Mouse (Mus musculus): ENCODE measurements at regions not wholly inside any gene's neighbourhood (a gene's known extent, or its start where the extent isn't known, plus 50 kb on each side); places are given as distances from the start of the nearest gene placed in this dataset.

DNA sequence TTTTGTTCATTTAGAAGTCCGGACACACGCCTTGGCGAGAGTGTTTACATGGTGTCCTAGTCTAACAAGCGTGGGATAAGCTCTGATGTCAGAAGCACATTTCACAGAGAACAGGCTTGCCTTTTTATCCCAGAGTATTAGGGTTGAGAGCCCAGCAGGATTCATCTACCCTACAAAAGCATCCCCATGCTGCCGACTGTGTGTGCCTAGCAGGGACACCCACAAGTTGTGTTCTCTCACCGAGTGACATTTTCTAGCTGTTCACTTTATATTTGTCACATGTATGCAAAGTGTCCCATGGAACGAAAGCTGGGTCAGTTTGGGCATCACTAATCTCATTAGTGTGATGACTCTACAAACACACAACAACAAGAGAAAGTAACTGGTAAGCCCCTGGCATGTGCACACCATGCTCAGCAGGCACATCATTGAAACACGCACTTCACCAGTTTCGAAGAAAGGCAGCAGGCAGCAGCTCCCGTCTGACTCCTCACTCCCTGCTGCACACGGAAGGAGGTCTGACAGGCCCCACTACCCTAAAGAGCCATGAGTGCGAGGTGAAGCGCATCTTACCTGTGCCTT is 539.8 kb upstream of the Adgrl2 start:
- TF ChIP-seq CTCF (IDR thresholded peaks at IDR 0.05; ENCODE audit: extremely low read depth, insufficient read depth, low read length) (no peak), POLR2A (IDR thresholded peaks at IDR 0.05; ENCODE audit: extremely low read depth, insufficient read depth, low read length) (no peak)
- Histone ChIP-seq H3K4me1 (ENCODE audit: control insufficient read depth, insufficient read depth, low read length) (no peaks in the 10 kb centered on the region), H3K4me3 (ENCODE audit: insufficient read depth, low read length) (no peak overlapping the region)

DNA sequence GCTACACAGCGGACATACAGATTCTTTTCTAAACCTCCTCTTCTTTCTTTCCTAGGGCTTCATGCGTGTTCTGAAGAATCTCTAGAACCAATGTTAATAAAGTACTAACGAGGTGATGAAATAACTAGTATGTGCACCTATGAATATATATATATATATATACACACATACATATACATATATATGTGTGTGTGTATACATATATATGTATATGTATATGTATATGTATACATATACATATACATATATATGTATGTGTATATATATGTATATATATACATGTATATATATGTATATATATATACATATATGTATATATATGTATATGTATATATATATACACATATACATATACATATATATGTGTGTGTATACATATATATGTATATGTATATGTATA is 536.2 kb upstream of the Adgrl2 start:
- TF ChIP-seq POLR2A (IDR thresholded peaks at IDR 0.05; ENCODE audit: extremely low read depth, insufficient read depth, low read length), result no peak
- TF ChIP-seq CTCF (IDR thresholded peaks at IDR 0.05; ENCODE audit: extremely low read depth, insufficient read depth, low read length), result no peak
- no peaks in the 10 kb centered on the region for H3K4me1 ChIP-seq (ENCODE audit: control insufficient read depth, insufficient read depth, low read length)

More for the DNA sequence above, 539.8 kb upstream of the Adgrl2 start:
- no peak overlapping the region for H3K27ac ChIP-seq (ENCODE audit: insufficient read depth, low read length)

GRCm38 (mm10) chr3:149519575-149519929 is 529.2 kb upstream of the Adgrl2 start:
- Histone ChIP-seq H3K4me1 (ENCODE audit: control insufficient read depth, insufficient read depth, low read length) (peaks cover 4% of the 10 kb centered on the region; the same call in 1 of the 2 replicates), H3K4me3 (ENCODE audit: insufficient read depth, low read length) (peak overlapping the region; percentile 36), H3K27ac (ENCODE audit: insufficient read depth, low read length) (no peak overlapping the region)
- TF ChIP-seq POLR2A (IDR thresholded peaks at IDR 0.05; ENCODE audit: extremely low read depth, insufficient read depth, low read length), result no peak
- TF ChIP-seq CTCF (IDR thresholded peaks at IDR 0.05; ENCODE audit: extremely low read depth, insufficient read depth, low read length), result no peak

More for the DNA sequence above, 536.2 kb upstream of the Adgrl2 start:
- no peak overlapping the region for H3K4me3 ChIP-seq (ENCODE audit: insufficient read depth, low read length)
- H3K27ac ChIP-seq (ENCODE audit: insufficient read depth, low read length), result no peak overlapping the region

DNA sequence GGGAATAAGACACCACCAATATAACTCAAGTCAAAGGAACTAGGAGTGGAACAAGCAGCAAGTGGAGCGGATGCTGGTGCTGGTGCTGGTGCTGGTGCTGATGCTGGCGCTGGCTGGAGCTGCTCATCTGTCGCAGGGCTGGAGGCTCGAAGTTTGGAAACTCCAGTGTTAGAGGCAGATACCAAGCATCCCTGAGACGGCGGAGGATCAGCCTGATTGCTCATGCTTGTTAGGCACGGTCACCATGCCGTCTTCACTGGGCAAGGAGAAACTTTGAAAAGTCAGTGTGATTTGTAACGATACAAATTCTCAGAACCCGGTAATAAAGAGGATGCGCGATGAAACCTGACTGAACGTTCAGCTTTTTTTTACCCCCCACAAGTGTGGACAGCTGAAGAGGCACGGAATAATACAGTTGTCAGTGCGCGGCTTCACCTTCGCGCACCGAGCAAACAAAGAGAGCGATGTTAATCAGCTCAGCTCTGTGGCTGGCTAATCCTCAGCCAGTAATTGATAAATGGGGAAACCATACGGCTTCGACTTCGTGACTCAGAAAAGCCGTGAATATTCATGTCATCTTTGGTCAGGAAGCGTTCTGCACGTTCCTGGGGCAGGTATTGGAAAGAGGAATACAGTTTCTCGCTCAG is 528.7 kb upstream of the Adgrl2 start:
- Histone ChIP-seq H3K4me3 (ENCODE audit: insufficient read depth, low read length) (peak overlapping the region; percentile 36), H3K27ac (ENCODE audit: insufficient read depth, low read length) (no peak overlapping the region), H3K4me1 (ENCODE audit: control insufficient read depth, insufficient read depth, low read length) (peaks cover 4% of the 10 kb centered on the region; the same call in 1 of the 2 replicates)
- TF ChIP-seq POLR2A (IDR thresholded peaks at IDR 0.05; ENCODE audit: extremely low read depth, insufficient read depth, low read length) (no peak), CTCF (IDR thresholded peaks at IDR 0.05; ENCODE audit: extremely low read depth, insufficient read depth, low read length) (no peak)

- Histone ChIP-seq H3K4me1 (ENCODE audit: control insufficient read depth, insufficient read depth, low read length) (peaks cover 4% of the 10 kb centered on the region; the same call in 1 of the 2 replicates), H3K27ac (ENCODE audit: insufficient read depth, low read length) (no peak overlapping the region), H3K4me3 (ENCODE audit: insufficient read depth, low read length) (no peak overlapping the region)
- TF ChIP-seq POLR2A (IDR thresholded peaks at IDR 0.05; ENCODE audit: extremely low read depth, insufficient read depth, low read length) (no peak), CTCF (IDR thresholded peaks at IDR 0.05; ENCODE audit: extremely low read depth, insufficient read depth, low read length) (no peak)
These were observed 527.2 kb upstream of the Adgrl2 start for GRCm38 (mm10) chr3:149517537-149517936.

DNA sequence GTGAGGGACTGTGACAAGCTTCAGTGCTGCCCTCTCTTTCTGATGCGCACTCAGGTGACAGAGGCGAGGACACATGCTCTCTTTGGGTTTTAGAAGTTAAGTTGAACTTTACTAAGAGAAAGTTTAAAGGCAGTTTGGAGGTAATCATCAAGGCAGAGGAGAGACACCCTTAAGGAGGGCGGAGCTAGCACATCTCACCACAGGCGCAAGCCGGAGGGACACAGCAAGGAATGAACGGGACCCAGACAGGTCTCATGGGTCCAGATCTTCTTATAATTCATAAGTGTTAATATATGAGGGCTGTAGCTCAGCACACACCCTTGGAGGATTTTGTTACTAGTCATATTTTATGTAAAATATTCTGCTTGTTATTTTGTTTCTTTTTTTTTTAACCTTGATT is 518.8 kb upstream of the Adgrl2 start:
- Histone ChIP-seq H3K27ac (ENCODE audit: insufficient read depth, low read length) (no peak overlapping the region), H3K4me3 (ENCODE audit: insufficient read depth, low read length) (no peak overlapping the region), H3K4me1 (ENCODE audit: control insufficient read depth, insufficient read depth, low read length) (no peaks in the 10 kb centered on the region)
- TF ChIP-seq CTCF (IDR thresholded peaks at IDR 0.05; ENCODE audit: extremely low read depth, insufficient read depth, low read length) (no peak), POLR2A (IDR thresholded peaks at IDR 0.05; ENCODE audit: extremely low read depth, insufficient read depth, low read length) (no peak)

DNA sequence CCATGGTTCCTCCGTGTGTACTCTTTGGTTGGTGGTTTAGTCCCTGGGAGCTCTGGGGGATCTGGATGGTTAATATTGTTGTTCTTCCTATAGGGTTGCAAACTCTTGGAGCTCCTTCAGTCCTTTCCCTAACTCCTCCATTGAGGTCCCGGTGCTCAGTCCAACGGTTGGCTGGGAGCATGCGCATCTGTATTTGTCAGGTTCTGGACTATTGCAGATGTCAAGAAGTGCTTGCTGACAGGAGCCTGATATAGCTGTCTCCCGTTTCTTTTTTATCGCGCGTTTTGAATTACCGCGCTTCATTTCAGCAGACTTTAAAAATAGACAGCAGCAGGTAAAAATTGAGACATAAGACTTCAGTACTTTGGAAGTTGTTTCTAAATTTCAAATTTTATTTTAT is 518.3 kb upstream of the Adgrl2 start:
- H3K27ac ChIP-seq (ENCODE audit: insufficient read depth, low read length), result no peak overlapping the region
- TF ChIP-seq CTCF (IDR thresholded peaks at IDR 0.05; ENCODE audit: extremely low read depth, insufficient read depth, low read length) (no peak), POLR2A (IDR thresholded peaks at IDR 0.05; ENCODE audit: extremely low read depth, insufficient read depth, low read length) (no peak)
- H3K4me3 ChIP-seq (ENCODE audit: insufficient read depth, low read length), result no peak overlapping the region
- H3K4me1 ChIP-seq (ENCODE audit: control insufficient read depth, insufficient read depth, low read length), result no peaks in the 10 kb centered on the region

DNA sequence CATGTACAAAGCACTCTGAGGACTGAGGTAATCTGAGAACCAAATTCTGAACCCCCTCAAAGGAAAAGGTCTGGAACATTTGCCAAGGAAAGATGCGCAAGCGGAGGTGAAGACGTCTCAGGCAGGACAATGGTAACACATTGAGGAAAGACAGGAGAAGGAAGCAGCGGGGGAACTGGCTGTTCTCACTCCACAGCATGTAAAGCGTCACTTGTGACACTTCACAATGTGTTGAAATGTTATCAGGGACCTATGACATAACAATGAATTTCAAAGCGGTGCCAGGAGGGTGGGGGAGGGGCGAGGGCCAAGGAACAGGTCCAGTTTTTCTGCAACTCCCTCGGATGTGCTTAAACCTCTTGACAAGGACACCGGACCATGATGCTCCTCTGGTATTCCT is 515.3 kb upstream of the Adgrl2 start:
- H3K27ac ChIP-seq (ENCODE audit: insufficient read depth, low read length), result no peak overlapping the region
- H3K4me3 ChIP-seq (ENCODE audit: insufficient read depth, low read length), result no peak overlapping the region
- no peaks in the 10 kb centered on the region for H3K4me1 ChIP-seq (ENCODE audit: control insufficient read depth, insufficient read depth, low read length)
- TF ChIP-seq POLR2A (IDR thresholded peaks at IDR 0.05; ENCODE audit: extremely low read depth, insufficient read depth, low read length) (no peak), CTCF (IDR thresholded peaks at IDR 0.05; ENCODE audit: extremely low read depth, insufficient read depth, low read length) (no peak)

DNA sequence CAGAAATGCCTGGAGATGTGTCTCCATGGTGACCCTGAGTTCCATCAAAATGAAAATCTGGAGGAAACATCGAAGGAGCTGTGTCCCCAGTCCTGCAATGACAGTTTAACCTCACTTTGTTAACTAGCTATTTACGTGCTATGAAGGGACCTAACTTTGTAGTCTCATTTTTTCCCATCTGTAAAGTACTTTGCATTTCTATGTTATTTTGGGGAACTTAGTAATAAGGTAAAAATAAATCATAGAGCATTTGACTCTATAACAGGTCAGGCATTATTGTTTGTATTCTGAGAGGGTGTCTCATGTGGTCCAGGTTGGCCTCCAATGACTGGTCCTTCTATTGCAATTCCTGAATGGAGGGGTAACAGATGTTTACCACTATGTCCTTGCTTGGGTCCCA is 513.6 kb upstream of the Adgrl2 start:
- TF ChIP-seq CTCF (IDR thresholded peaks at IDR 0.05; ENCODE audit: extremely low read depth, insufficient read depth, low read length), result no peak
- TF ChIP-seq POLR2A (IDR thresholded peaks at IDR 0.05; ENCODE audit: extremely low read depth, insufficient read depth, low read length), result no peak
- H3K4me1 ChIP-seq (ENCODE audit: control insufficient read depth, insufficient read depth, low read length), result no peaks in the 10 kb centered on the region

DNA sequence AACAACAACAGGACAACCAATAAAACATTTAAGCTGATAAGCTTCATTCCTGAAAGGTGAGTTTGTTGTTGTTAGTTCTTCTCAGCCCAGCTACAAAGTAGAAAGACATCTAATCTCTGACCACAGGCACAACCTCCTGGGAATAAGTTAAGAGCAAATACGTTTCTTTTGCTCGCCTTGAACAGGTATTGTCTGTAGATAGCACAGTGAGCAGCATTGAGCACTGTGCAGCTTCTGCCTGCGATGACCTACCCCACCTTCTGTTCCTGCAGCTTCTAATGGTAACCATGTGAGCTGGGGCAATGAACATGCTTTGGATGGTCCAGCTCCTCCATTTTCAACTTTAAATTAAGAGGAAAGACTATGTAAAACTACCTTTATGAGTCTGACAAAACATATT is 509.8 kb upstream of the Adgrl2 start:
- no peaks in the 10 kb centered on the region for H3K4me1 ChIP-seq (ENCODE audit: control insufficient read depth, insufficient read depth, low read length)
- TF ChIP-seq CTCF (IDR thresholded peaks at IDR 0.05; ENCODE audit: extremely low read depth, insufficient read depth, low read length), result no peak
- TF ChIP-seq POLR2A (IDR thresholded peaks at IDR 0.05; ENCODE audit: extremely low read depth, insufficient read depth, low read length), result no peak
- H3K27ac ChIP-seq (ENCODE audit: insufficient read depth, low read length), result no peak overlapping the region
- H3K4me3 ChIP-seq (ENCODE audit: insufficient read depth, low read length), result no peak overlapping the region

More for the DNA sequence above, 513.6 kb upstream of the Adgrl2 start:
- H3K27ac ChIP-seq (ENCODE audit: insufficient read depth, low read length), result no peak overlapping the region
- H3K4me3 ChIP-seq (ENCODE audit: insufficient read depth, low read length), result no peak overlapping the region

All from cortical plate, adult 2 months (tissue).